Mouse (Mus musculus) frontal cortex, adult 2 months (tissue): ENCODE measurements around the gene Hoxa6. TPM values are rescaled to one million over a fixed set of nuclear protein-coding genes. Genes with fewer than 3 reads are reported as not detected.

ENCODE experiments used
- DNase-seq, 2 experiments: peaks; one replicate each; pipeline ENCODE4 v3.0.0; 2022; ENCODE audit warnings: low spot score in 1 of 2; ENCODE audit errors: extremely low spot score in 1 of 2
- polyA plus RNA-seq: library from polyadenylated mRNA; depleted of rRNA; stranded (reverse); fragments of >200 nt; gene quantifications from 2 replicates; pipeline ENCODE4 v1.2.3, GENCODE M21; 2012

The Hoxa6 gene
- polyA plus RNA-seq, 1 experiment = not detected

DNA sequence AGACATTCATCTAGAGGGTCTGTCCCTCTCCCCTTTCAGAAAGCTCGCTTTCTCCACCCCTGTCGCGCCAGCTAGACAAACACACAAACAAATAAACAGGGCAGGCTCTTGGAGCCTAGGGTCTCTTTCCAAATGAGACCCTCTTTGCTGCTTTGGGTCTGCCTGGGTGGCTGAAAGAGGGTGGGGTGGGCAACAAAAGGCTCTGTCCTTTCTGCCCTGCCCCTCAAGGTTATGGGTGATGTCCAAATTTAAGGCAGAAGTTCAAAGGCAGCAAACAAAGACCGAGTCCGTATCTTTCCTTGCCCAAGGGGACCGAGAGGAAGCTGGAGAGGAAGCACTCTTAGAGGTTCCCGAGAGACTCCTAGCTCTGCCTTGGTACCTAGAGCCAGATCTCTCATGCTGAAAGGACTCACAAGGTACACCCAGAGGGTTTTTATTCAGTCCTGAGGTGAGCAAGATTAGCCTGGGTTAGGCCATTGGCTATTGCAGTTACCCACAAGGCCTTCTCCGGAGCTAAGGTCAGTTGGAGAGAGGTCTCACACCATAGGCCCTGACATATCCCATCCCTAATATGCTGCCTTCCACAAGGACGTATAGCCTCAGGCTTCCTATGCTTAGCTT is 32.6 kb upstream of the Hoxa6 start:
- DNase-seq = no peak

DNA sequence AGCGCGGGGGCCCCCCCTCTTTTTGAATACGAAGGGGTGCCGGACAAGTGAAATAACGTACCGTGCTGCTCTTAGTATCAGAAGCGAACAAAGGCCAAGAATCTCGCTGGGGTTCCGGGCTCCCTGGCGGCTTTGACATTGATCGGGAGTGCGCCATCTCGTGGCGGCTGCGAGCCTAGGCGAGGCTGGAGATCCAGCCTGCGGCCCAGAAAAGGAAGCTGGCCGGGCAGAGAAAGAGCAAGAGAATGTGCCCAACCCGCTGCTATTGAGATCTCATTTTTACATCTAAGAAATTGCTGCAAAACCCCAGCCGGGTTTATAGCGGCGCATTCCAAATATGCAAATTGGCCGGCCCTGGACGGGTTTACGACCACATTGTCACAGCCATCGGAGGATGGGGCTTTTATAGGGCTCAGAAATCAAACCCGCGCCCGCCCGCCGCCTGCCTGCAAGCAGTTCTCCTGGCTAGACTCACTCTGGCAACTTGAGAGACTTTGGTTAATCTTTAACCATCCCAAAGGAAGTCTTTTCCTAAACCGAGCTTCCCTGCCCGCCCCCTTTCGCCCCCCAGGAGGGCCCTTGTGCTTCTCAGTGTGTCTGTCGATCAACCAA is 32.0 kb upstream of the Hoxa6 start, which contains the start of gene Hoxa10:
Gene Hoxa10 (minus strand): TSS at position 466 of the 612 bp plus-strand sequence.
- no peak for DNase-seq

DNA sequence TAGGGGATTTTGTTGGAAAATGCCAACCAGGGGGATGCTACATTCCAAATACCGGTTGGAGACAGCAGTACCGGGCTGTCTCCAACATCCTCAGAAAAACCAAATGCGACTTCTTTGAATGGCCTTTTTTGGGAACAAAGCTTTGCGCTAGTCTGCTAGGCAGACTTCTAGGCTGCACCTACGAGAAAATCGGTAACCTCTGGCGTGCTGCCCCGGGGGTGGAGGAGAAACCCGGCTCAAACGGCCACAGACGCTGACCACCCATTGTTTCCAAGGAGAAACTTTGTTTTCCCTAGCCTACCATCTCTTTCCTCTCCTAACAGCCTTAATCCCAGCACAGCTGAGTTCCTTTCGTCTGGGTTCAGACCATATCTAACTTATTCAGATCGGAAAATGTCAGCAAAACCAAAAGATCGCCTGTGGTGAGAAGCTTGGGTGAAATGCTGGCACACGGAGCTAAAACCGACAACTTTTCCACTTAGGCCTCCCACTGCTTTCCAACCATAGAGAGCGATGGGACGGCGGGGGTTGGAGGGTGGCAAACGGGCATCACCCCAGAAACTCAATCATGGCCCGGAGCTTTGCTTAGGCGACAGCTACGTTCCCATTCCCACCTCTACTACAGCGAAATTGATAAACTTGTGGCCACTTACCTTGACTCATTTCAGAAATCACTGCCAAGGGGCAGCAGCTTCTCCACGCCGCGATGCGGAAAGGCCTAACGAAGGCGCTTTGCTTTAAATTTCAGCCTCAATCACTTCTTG is 31.3 kb upstream of the Hoxa6 start:
- no peak for DNase-seq

DNA sequence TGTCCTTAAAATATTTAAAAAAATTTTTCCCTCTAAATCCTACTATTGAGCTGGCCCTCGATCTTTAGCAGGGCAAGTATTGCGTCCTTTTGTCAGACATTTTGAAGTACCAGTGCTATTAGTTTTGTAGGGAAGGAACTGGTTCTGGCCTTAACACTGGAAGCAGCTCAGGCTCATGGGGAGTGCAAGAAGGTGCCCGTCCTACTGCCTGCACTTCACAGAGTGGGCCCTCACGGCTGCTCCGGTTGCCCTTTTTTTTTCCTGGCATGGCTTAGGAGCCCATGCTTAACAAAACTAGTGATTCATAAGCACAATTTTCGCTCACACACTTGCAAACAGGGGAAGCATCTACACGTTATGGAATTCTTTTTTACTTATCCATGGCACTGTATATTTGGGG is 30.5 kb upstream of the Hoxa6 start:
- no peak for DNase-seq

DNA sequence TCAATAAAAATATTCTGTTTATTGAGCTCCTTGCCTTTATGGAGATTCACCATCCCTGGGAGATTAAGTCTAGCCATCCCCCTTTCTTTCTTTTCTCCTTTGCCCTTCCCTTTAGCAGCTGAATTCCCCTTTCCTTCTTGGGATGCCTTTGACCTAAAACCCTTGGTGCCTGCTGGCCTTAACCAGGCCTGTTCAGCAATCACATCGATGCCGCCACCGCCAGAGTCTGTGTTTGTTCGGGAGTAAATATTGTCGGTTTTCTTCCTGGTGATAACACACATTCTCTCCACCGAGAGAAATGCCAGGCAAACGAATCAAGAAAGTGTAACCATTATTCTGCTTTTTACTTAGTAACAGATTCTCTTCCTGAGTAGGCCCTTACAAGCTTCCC is 29.6 kb upstream of the Hoxa6 start:
- no peak for DNase-seq

DNA sequence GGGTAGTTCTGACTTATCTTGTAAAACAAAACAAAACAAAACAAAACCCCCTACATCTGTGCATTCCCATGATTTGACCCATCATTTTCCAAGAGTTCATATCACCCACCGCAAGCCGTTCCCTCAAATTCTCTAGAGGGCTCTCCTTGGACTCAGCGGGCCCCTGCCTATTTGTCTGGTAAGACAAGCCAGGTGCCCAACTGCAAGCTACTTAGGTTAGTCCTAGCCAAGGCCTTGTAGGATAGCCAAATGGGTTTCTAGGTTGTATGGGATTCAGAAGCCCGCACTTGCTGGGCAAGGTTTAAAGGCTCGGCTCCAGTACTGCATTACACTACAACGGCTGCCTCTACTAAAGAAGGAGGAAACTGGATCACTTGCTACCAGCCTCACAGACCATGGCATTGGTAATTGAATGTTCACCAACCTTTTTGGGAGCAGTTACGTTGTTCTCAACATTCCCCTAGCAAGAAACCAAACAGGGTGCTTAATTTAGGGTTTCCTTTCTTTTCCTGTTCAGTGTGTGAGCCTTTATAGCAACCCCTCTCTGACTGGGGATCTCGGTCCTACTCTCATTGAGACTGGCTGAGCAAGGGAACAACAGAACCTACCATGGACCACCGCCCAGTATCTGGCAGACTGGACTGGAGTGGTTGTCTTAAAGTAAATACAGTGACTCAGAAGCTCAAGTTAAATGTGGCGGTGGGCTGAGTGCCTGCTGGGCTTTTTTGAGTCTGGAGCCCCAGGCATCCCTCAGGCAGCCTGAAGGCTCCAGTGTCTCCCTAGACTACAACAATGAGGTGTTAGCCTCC is 29.0 kb upstream of the Hoxa6 start:
- no peak for DNase-seq

DNA sequence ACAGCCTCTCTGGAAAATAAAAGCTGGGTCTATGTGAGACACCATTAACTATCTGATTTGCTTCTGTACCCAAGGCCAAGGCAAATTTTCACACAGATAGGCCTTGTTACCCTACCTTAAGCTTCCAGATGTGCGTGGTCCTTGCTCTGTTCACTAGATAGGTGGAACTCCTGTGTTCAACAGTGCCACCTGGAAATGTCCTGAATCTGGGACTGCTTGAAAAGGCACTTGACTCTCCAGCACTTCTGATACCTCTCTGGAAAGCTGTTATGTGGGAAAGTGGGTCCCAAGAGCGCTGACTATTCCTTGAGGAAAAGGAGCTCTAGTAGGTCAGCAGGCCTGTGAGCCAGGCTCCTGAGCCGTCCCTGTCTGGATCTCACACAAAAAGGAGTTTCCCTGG is 28.3 kb upstream of the Hoxa6 start:
- DNase-seq = no peak

DNA sequence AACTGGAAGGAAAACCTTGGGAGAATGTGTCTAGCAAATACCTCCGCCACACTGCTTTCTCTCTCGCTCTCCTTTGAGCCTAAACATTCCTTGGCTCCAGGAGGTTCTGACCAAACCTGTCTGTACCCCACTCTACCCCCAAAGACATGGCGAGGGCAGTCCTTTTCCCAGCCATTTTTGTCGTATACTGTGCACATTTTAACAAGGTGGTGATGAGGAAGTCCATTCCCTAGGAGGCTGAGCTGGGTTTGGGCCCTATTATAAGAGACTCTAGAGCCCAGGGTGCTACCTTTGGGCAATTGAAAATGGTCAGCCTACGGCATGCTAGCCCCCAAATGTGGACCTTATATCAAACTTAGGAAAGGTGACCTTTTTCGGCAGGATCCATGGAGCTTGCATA is 27.3 kb upstream of the Hoxa6 start:
- no peak for DNase-seq

DNA sequence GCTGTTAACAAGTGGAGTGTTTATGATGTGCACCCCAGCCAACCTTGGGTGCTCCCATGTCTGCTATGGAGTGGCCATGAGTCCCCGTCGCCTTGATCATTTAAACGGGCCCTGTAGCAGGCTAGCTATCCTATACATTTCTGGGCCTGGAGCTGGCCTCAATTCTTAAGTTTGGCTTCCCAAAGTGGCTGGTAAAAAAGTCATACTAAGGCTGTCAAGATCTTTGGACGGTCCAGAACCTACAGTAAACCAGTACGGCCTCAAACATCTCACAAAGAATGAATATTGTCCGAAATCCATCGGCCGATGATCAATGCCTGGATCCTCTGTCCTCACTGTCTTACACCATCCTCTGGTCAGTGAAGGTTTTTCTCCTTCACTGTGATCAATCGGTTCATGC is 26.7 kb upstream of the Hoxa6 start:
- no peak for DNase-seq

DNA sequence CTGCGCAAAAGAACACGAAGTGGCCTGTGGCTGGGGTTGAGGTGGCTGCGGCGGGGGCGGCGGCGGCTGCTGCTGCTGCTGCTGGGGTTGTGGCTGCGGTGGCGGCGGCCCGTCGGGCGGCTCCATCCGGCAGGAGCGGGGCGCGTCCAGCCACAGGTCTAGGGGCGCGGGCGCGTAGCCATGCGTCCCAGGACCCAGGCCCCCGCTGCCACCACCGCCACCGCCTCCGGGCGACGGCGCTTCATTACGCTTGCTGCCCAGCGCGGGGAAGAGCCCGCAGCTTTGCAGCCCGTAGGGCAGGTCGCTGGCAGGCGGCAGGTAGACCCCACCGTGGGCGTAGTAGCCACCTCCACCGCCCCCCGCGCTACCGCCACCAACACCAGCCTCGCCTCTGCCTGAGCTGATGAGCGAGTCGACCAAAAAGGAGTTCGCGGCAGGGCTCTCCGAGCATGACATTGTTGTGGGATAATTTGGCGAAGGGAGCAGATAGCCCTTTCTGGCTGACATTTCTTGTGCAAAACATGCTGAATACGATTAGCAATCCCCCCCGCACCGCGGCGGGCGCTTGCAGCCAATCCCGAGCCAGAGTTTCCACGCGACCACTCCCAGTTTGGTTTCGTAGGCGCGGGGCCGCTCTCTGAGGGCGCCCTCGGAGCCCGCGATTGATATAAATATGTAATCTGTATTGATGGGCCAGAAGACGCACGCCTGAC is 26.1 kb upstream of the Hoxa6 start:
- DNase-seq = no peak

DNA sequence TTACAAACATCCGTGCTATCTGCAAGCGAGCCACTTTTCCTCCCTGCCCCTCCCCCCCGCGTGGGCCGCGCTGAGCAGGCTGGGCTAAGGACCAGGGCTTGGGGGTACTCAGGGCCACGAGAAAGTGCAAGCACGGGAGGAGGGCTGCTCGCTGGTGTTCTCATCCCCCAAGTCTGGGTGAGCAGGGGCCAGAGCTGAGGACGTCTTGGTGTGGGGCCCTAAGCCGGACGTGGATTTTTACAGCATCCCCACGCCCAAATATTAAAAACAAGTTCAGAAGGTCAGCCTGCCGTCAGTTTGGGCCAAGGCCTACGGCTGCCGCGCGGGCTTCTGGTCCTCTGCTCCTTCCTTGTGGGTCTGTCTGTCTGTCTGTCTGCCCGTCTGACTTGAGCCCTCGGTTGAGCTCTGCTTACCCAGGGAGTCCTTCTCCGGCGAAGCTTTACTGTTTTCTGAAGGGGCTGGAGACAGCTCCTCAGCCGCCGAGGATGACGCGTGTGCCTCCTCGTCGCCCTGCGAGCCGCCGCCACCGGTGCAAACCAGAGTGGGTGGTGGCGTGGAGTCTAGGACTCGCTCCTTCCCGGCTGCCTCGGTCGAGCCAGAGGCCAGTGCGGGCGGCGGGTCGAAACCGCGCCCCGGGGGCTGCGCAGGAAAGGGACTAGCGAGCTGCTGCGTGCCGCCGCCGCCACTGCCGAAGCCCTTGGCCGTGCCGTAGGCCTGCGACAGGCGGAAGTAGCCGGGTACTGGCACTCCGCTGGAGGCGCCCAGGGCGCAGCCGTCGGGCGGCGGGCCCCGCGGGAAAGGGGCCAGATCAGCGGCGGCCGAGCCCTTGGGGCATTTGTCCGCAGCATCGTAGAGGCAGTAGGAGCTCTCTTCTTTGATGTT is 25.3 kb upstream of the Hoxa6 start:
- DNase-seq = no peak

DNA sequence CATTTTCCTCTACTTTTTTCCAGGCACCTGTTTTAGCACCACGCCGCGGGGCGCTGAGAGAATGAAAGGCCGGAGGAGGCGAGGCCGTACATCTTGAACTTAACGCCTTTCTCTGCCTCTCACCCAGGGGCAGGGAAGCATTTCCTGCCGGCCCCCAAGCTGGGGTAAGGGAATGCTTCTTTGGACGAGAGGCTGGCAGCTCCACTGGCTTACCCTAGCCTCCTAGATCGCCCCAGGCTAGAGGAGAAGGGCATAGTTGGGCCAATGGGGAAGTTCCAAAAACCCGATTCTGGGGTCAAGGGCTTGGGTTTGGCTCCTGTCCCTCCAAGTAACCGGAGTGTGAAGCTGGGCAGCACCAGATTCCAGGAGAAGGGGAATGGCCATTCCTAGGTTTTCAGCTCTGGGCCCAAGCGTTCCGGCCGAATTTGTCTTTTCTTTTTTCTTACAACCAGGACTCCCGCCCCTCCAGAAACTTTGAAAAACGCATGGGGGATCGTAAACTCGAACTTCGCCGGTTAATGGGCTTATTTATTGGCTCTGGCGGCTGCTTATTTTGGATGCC is 24.5 kb upstream of the Hoxa6 start:
- DNase-seq = no peak

DNA sequence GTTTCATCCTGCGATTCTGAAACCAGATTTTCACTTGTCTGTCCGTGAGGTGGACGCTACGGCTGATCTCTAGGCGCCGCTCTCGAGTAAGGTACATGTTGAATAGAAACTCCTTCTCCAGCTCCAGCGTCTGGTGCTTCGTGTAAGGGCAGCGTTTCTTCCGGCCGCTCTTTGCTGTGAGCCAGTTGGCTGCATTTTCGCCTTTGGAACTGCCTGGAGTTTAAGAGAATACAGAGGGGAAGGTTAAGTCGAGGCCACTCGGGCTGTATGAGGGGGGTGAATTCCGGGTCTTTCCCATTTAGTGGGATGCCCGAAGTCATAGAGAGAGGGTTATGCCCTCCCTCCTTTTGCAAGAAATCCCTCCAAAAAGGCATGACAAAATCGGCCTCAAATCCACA is 24.0 kb upstream of the Hoxa6 start:
- DNase-seq = no peak

DNA sequence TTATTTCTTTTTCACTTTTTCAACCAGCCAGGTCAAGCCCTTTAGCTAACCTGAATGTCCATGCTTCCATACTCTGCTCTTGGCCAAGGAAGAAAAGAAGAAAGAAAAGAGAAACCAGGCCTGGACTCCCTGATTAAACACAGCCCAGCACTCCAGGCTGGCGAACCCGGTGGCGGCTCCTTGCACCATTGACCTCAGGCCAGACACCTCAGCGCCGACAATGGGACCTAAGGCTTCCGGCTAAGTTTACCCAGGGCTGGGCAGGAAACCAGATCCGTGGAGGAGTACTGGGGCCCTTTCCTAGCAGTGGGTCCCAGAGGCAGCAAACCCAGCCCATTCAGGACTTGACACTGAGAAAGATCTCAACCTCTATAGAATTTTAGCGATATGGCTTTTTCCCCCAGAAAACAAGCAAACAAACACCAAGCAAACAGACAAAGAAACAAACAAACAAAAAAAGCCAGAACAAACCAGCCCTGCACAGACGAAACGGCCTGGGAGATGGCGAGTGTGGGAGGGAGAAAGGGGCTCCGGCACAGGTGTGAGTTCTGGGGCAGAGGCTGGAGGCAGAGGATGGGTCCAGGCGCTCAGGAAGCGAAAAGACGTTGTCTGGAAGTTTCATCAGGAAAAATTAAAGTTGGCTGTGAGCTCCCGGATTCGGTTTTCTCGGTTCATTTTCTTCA is 23.5 kb upstream of the Hoxa6 start:
- no peak for DNase-seq

DNA sequence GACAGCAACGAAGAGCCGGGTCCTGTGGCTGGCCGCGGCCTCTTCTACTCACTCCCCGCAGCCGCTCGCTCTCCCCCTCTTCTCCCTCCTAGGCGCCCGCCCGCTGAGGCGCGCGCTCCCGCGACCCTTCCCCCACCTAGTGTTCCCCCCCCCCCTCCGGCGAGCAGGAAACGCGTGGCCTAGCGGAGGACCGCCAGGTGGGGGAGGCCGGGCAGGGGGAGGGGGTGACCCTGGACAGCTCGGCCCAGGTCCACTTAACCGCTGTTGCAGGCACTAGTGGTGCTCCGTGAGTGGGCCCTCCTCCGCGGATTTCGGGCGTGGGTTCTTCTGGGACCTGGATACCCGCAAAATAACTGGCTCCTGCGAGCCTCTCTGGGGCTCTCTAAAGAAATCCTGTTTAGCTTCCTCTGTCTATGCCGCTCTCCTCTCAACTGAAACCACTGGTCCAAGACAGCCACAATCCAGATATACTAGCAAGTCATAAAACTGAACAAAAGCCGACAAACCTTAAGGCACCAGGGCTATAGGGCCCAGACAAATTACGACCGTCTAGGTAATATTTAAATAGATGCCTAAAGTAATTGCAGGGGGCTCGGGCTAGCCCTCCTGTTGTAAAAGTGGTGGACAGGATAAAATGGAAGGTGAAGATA is 22.1 kb upstream of the Hoxa6 start, which contains the start of gene Hoxa9:
Gene Hoxa9 (minus strand): TSS at position 574 of the 650 bp plus-strand sequence.
- no peak for DNase-seq

DNA sequence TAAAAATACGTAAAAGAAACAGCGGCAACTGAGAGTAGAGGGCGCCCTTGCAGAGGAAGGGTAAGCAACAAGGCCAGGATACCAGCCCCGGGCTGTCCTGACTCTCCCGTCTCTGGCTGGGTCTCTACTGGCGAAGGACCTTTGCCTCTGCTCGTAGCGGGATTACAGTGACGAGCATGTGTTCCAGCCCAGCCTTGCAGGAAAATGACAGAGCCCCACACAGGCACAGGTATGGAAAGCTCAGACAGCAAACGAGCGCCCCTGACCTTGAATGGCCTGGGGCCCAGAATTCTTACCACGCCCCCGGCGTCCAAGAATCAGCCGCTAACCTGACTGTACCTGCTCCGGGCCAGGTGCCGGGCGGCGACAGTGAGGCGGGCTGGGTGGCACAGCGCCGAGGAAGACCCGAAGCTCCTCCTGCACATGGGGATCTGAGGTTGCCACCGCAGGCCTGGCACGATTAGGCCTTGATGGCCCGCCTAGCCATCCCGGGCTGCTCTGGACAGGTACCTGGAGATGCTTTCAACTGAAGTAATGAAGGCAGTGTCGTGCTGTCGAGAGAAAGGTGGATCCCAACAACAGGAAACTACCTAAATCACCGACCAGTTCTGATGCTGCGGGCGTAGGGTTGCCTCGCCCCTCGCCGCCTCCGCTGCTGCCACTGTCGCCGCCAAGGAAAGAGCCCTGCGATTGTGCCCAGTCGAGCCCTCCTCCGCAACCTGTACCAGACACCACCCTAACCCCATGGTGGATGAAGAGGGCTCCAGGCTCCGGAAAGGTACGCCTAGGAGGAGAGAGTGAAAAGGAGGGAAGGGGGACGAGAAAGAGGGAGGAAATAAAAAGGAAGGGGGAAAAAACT is 21.3 kb upstream of the Hoxa6 start:
- DNase-seq = no peak
